Mouse (Mus musculus) urinary bladder, adult 18-20 months (tissue): ENCODE measurements around the gene Ntsr1.

ENCODE experiments used
- DNase-seq, 2 experiments: peaks; one replicate each; pipeline ENCODE4 v3.0.0; 2022; ENCODE audit warnings: low spot score in 2 of 2, mixed read lengths in 2 of 2

Gene Ntsr1

GRCm38 (mm10) chr2:180508455-180509115 is 8.8 kb downstream of the Ntsr1 start:
- no peak for DNase-seq

DNA sequence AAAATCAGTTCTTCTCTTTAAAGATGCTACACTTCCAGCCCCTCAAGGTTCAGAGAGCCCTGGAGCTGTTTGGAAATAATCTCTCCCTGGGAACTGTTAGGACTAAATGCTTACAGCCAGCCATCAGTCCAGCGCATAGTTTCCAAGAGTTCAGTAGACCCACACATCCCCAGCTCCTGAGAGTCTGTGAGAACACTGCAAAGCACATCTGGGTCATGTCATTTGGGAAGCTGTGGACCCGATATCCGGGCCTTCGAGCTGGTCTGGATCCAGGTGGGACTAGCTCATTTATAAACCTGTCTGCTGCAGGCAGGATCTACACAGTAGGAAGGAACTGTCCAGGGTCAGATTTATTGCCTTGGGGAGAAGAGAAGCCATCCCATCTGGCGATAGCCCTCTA is 11.1 kb downstream of the Ntsr1 start:
- no peak for DNase-seq

- DNase-seq, result no peak
Observed at GRCm38 (mm10) chr2:180511875-180512661, 12.3 kb downstream of the Ntsr1 start.

DNA sequence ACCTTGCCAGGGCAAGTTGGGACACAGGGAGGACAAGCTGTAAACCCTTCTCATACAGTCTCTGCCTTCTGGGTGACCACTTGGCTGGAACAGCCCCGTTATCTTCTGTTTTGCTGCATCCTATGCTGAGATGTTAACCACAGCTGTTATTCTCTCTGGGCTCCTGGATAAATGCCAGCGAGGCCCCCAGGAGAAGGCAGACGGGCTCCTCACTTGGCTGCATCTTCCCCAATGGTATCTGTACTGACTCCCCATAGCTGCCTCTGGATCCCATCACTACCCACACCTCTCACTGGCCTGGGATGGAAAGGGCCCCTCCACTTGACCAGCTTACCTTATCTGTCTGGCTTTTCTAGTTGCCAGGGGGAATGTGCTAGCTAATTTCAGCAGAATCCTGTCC is 13.2 kb downstream of the Ntsr1 start:
- DNase-seq, result no peak

DNA sequence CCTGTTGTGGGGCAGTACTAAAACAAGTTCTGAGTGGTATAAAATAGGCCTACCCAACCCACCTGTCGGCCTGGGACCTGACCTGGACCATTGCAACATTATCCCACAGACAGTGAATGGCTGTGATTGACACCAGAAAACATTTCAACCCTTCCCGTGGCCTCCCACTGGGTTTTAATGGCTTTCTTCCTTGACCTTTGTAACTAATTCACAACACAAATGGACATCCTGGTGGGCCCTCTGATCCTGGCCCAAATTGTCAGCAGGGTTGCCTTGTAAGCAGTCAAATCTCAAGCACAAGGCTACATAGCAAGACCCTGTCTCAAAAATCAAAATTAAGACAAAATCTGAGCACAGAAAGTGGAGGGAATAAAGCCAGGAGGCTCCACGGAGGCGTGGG is 14.1 kb downstream of the Ntsr1 start:
- DNase-seq, result no peak

- DNase-seq, result no peak
Observed at GRCm38 (mm10) chr2:180521437-180522221, 21.9 kb downstream of the Ntsr1 start.

GRCm38 (mm10) chr2:180522825-180523224 is 23.0 kb downstream of the Ntsr1 start:
- no peak for DNase-seq

GRCm38 (mm10) chr2:180527447-180527846 is 27.7 kb downstream of the Ntsr1 start:
- no peak for DNase-seq

DNA sequence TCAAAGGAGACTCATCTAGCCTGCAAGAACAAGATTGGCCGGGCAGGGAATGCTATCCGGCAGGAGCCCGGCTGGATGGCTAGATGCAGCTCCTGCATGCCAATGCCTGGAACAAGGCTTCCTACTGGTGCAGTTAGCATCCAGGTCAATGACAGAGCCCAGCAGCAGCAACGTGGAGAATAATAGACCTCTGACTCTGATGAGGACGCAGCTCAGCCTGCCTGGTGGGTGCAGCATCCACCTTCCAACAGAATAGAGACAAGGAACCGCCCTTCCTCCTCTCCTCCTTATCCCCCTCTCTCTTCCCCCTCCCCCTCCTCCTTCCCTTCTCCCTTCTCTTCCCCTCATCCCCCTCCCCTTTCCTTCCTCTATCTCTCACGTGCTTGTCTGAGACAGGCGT is 28.1 kb downstream of the Ntsr1 start:
- no peak for DNase-seq

DNA sequence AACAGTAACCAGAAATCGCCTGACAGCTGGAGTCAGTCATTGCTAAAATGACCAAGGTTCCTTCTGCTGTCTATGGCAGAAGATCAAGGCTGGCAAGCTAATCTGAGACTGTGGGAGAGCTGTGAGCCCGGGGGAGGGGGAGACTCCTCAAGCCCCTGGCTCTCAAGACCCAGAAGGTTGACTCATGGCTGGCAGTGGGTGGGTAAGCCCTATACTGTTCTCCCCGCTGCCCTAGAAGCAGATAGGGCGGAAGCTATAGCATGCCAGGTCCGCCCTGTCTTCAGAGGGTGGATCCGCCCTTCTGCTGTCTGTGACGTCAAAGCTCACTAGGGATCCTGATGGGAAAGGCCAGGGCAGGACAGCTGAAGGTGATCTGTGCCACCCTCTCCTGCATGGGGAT is 30.4 kb downstream of the Ntsr1 start:
- DNase-seq, result no peak

DNA sequence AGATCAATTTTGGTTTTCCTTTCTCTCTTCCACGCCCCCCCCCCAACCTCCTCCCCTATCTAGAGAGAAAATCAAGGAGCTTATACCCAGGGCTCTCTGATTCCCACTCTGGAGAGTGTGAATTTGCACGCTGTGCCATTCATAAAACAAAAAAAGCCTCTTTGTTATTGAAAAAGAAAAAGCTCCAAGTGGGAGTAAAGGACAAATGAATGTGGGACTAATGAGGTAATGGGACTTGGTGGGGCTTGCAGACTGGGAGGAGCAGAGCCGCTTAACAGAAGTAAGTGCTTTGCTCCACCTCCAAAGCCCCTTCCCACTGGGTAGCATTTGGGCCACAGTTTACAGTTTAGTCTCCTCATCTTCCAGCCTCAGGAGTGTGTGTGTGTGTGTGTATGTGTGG is 30.8 kb downstream of the Ntsr1 start:
- DNase-seq, result no peak

DNA sequence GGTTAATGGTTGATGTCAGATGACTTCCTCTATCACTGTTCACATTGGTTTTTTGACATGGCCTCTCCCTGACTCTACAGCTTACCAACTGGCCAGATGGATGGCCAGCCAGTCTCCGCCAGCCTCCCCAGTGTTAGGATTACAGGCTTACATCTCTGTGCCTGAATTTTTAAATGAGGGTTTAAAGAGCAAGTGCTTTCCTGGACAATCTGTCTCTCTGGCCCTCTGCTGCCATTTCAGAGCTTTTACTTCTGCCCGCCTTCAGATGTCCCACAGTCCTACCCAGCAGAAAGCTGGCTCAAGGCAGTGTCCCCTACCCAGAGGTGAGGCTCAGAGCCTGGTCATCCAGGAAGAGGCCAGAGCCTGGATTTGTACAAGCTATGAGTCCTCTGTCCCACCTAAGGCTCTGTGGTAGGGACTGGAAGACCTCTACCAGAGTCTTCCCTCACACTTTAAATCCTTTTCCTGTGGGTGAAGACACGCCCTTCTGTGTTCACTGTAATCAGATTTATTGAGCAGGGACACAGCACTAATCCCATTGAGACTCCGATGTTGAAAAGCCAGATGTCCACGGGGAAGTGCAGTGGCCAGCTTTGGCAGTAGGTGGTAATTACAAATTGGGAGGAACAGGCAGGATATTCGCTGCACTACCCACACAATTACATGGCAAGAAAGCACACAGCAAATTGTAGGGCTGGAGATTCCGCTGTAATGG is 32.1 kb downstream of the Ntsr1 start:
- DNase-seq, result no peak

- DNase-seq, result no peak
Observed at GRCm38 (mm10) chr2:180532386-180532995, 32.7 kb downstream of the Ntsr1 start.

GRCm38 (mm10) chr2:180533237-180533636 is 33.5 kb downstream of the Ntsr1 start:
- DNase-seq, result no peak

DNA sequence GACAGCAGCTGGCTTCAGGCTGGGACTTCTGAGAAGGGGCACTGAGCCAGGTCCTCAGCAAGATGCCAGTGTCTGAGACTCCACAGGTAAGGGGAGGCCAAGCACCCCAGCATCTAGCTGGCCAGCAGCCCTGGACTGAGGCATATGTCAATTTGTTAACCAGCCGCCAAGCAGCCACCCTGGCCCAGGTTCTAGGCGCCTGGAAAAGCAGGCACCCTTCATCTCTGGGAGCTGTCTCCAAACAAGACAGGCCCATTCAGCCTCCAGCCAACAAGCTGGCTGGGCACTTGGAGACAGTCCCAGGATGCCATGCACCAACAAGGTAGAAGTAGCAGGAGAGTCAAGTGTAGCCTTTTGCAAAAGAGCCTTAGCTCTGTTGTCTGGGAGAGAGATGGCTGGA is 43.9 kb downstream of the Ntsr1 start:
- DNase-seq, result no peak

DNA sequence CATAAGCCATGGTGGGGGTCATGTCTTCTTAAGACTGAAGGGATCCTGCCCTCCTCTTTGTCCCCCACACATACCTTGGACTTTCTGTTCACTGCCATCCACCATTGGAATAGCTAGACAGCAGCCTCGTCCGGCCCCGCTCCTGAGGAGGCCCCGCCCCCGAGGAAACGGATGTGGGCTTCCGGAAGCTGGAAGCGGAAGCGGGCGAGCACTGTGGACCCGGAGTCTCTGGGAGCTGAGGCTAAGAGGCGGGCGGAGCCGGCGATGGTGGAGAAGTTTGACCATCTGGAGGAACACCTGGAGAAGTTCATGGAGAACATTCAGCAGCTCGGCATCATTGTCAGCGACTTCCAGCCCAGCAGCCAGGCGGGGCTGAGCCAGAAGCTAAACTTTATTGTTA is 45.3 kb downstream of the Ntsr1 start:
- DNase-seq, result no peak

- no peak for DNase-seq
Observed at GRCm38 (mm10) chr2:180547384-180548106, 47.8 kb downstream of the Ntsr1 start.

DNA sequence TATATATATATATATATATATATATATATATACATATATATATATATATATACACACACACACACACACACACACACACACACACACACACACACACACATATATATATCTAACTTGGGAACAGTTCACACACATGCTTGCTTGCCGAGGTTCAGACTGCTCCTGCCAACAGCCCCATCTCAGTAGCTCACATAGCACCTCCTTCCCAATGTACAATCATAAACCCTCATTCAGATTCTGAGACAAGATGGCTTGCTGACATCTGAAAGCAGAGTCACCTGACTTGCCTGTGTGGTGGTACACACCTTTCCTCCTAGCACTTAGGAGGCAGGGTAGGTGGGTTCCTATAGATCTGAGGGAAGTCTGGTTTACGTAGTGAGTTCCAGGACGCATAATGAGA is 52.6 kb downstream of the Ntsr1 start:
- no peak for DNase-seq

DNA sequence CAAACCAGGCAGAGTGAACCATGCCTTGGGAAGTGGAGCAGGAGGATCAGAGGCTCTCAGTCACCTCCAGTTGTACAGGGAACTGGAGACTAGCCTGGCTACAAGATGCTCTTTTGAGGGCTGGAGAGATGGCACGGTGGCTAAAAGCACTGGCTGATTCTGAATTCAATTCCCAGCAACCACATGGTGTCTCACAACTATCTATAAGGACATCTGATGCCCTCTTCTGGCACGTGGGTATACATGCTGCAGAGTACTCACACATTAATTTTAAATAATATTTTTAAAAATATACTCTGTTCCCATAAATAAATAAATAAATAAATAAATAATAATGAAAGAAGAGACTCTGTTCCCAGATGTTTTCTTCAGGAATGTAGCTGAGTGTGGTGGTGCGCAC is 55.4 kb downstream of the Ntsr1 start:
- DNase-seq, result no peak

GRCm38 (mm10) chr2:180556470-180556869 is 56.7 kb downstream of the Ntsr1 start:
- no peak for DNase-seq

GRCm38 (mm10) chr2:180560245-180560644 is 60.5 kb downstream of the Ntsr1 start:
- DNase-seq, result no peak
